Mouse (Mus musculus): Measurements from ENCODE around the gene Galnt14.

GRCm38 (mm10) chr17:73519350-73519749 lies 190.9 kb downstream of the Galnt14 start:
- TF ChIP-seq USF1 (IDR thresholded peaks at IDR 0.05; ENCODE audit: low read depth): no peak
- no peak for TF ChIP-seq CTCF (IDR thresholded peaks at IDR 0.05; ENCODE audit: control insufficient read depth, insufficient read depth, insufficient read length)
- no peak for TF ChIP-seq MYOG (IDR thresholded peaks at IDR 0.05; ENCODE audit: control insufficient read depth, extremely low read depth, insufficient read length)
- TF ChIP-seq CEBPB (IDR thresholded peaks at IDR 0.05; ENCODE audit: low read depth): no peak
- TF ChIP-seq MYOD1 (IDR thresholded peaks at IDR 0.05; ENCODE audit: control insufficient read depth, insufficient read length, low read depth): no peak
- TF ChIP-seq MAX (IDR thresholded peaks at IDR 0.05): no peak
- TF ChIP-seq FOSL1 (IDR thresholded peaks at IDR 0.05; ENCODE audit: insufficient read depth, low read length, poor library complexity, severe bottlenecking): no peak
